Mouse (Mus musculus): ENCODE measurements around the gene Tmx4.

Tmx4 gene

GRCm38 (mm10) chr2:134554221-134554727, 89.7 kb downstream of the Tmx4 start, which contains the start of gene Hao1:
TSS of gene Hao1 (minus strand) at chr2:134554368.
- no peak for DNase-seq (ENCODE audit: low read depth, low spot score)

- no peak for DNase-seq (ENCODE audit: low read depth, low spot score)
Observed at GRCm38 (mm10) chr2:134552358-134552757, 91.6 kb downstream of the Tmx4 start.

GRCm38 (mm10) chr2:134549770-134550169, 94.2 kb downstream of the Tmx4 start:
- DNase-seq (ENCODE audit: low read depth, low spot score): peak; percentile 37

- DNase-seq (ENCODE audit: low read depth, low spot score): no peak
Observed at GRCm38 (mm10) chr2:134545116-134545515, 98.8 kb downstream of the Tmx4 start.

GRCm38 (mm10) chr2:134544321-134545065, 99.5 kb downstream of the Tmx4 start:
- peak; percentile 10 for DNase-seq (ENCODE audit: low read depth, low spot score)
